Mouse (Mus musculus) intestine, embryonic 14.5 days (tissue): ENCODE data around the gene Gm9639. TPM values are rescaled to one million over a fixed set of nuclear protein-coding genes. Genes with fewer than 3 reads are reported as not detected.
"Not testable (repeated sequence)": the region's sequence is repeated elsewhere in the genome, so short reads cannot be mapped to it uniquely, and the experiment has no call there.

ENCODE experiments used
- ATAC-seq: fragments of 200-750 bp; cut with Nextera tagmentation; replicated peaks from 2 replicates; pipeline ENCODE4 v1.8.0; 2017; ENCODE audit warnings: low read depth, moderate number of reproducible peaks, moderate TSS enrichment, moderate library complexity; ENCODE audit not compliant: low FRiP score, low TSS enrichment
- DNase-seq: peaks from one replicate; pipeline ENCODE4 v3.0.0-alpha.2; 2018; ENCODE audit warnings: low spot score
- H3K27ac ChIP-seq: fragments of 300-500 bp; sonication (generic); 2 replicates; pipeline ENCODE4 v1.5.1; 2014; ENCODE audit warnings: low read depth, mild to moderate bottlenecking, control low read depth
- H3K27me3 ChIP-seq: fragments of 300-500 bp; sonication (generic); replicated peaks from 2 replicates; pipeline ENCODE4 v1.6.1; 2014; ENCODE audit warnings: low read length, control low read depth; ENCODE audit not compliant: control insufficient read depth, insufficient read depth
- H3K36me3 ChIP-seq: fragments of 300-500 bp; sonication (generic); 2 replicates; pipeline ENCODE4 v1.6.1; 2014; ENCODE audit warnings: low read length, control low read depth; ENCODE audit not compliant: control insufficient read depth, insufficient read depth
- H3K4me1 ChIP-seq: fragments of 300-500 bp; sonication (generic); replicated peaks from 2 replicates; pipeline ENCODE4 v1.6.1; 2014; ENCODE audit warnings: low read length, control low read depth, mixed read lengths; ENCODE audit not compliant: control insufficient read depth, insufficient read depth
- H3K4me2 ChIP-seq: fragments of 300-500 bp; sonication (generic); 2 replicates; pipeline ENCODE4 v1.6.1; 2014; ENCODE audit warnings: low read length
- H3K4me3 ChIP-seq: fragments of 300-500 bp; sonication (generic); 2 replicates; pipeline ENCODE4 v1.5.1; 2014; ENCODE audit warnings: low read depth, low read length, control low read depth, mixed read lengths
- H3K9ac ChIP-seq: fragments of 300-500 bp; sonication (generic); 2 replicates; pipeline ENCODE4 v1.6.1; 2014; ENCODE audit warnings: mild to moderate bottlenecking, low read length
- H3K9me3 ChIP-seq: fragments of 300-500 bp; sonication (generic); 2 replicates; pipeline ENCODE4 v1.6.1; 2016; ENCODE audit warnings: low read length, control low read depth; ENCODE audit not compliant: control insufficient read depth
- WGBS: fragments of 180-500 bp; shearing (Covaris S2); extraction: QIAGEN DNeasy Blood & Tissue Kit; methylation state at CpG from one replicate; pipeline ENCODE4 v1.1.7; 2014; 5-methylcytosine and 5-hydroxymethylcytosine counted together
- polyA plus RNA-seq: library from polyadenylated mRNA; unstranded; fragments of >200 nt; fragmentation: Nextera tagmentation; extraction: Ambion mirVana; gene quantifications from 2 replicates; pipeline ENCODE4 v1.2.1, GENCODE M21; 2014

The Gm9639 gene
- polyA plus RNA-seq, 1 experiment from 2014 or later: not detected

DNA sequence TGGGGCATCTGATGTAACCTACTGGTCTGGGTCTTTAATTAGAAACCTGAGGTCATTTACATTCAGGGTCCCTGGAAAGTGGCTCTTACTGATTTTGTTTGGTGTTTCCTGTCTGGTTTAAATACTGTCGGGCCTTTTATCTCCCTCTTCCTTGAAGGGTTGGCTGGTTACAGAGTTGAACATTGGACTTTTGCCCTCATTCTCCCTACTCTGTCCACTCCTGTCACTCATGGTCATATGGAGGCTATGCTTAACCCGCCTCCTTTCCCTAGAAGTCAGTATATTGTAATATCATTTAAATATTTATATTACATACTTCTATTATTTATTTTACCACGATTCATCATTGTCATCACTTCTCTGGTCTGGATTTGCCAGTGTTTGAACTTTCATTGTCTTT, 9.2 kb upstream of the Gm9639 start:
- DNase-seq (no peak), ATAC-seq (no peak)
- no peaks in the 10 kb centered on the region for H3K27me3 ChIP-seq
- H3K9ac ChIP-seq: no peak overlapping the region
- no peaks in the 10 kb centered on the region for H3K36me3 ChIP-seq
- H3K27ac ChIP-seq: no peak overlapping the region
- no peaks in the 10 kb centered on the region for H3K9me3 ChIP-seq
- H3K4me3 ChIP-seq: no peak overlapping the region
- H3K4me1 ChIP-seq: no peaks in the 10 kb centered on the region
- no peak overlapping the region for H3K4me2 ChIP-seq
- WGBS: 74% methylated on average over 3 of the region's 3 CpGs

DNA sequence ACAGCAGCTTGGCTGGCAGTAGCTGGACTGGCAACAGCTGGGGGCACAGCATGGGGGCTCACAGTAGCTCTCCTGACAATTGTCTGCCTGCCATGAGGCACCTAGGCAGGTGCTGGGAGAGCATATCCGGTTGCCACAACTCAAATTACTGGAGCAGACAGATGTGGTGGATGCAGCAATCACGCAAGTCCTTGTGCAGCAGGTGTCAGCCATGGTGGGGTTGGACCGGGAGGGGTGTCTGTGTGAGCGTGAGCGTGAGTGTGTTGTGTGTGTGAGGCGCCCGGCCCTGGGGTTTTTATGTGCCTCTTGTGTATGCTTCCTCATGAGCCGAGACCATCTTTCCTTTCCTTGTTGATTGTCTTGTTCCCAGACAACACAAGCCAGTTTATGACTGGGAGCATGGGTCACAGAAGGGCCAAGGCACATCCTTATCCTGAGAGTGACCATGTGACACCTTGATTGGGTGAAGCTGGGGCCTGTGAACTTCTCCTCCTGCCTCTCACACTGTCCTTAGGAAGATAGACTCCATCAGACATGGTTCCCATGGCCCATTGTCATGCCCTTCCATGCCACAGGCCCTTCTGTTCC, 4.1 kb upstream of the Gm9639 start, which contains the start of gene Gm19668:
Gene Gm19668, minus strand, starts transcription at position 213 of the 588 bp plus-strand sequence.
- Histone ChIP-seq H3K27me3 (no peaks in the 10 kb centered on the region), H3K4me1 (no peaks in the 10 kb centered on the region), H3K9ac (no peak within 1 kb of the TSS), H3K36me3 (no peaks in the 10 kb centered on the region), H3K4me2 (no peak within 1 kb of the TSS), H3K4me3 (no peak within 1 kb of the TSS), H3K27ac (no peak within 1 kb of the TSS), H3K9me3 (no peaks in the 10 kb centered on the region)
- DNase-seq (peak; percentile 52), ATAC-seq (no peak)
- 50% methylated on average over 8 of the region's 8 CpGs for WGBS

DNA sequence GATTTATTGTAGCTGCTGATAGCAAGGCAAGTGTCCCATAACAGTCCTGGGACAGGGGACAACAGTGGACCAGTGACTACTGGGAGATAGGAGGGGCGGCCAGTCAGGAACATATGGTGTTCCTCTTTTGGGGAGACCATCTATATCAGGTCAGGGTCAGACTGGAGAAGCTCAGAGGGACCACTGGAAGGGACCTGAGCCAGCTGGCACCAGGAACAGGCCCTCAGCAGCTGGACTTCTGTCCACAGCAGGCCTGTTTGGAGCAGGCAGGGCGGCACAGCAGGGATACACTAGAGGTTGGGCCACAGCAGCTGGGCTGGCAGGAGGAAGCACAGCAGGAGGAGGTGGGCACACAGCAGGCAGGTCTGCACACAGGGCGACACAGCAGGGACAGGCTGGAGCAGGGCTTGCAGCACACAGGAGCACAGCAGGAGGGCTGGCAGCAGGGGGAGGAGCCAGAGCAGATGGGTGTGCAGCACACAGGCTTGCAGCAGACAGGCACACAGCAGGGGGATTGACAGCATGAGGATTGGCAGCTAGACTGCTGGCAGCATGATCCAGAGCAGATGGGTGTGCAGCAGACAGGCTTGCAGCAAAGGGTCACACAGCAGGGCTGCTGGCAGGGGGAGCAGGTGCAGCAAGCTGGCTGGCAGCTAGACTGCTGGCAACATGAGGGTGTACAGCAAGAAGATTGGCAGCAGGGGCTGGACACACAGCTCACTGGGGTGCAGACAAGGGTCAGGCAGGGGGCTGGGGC, 3.5 kb upstream of the Gm9639 start:
- H3K36me3 ChIP-seq, H3K9me3 ChIP-seq, H3K4me1 ChIP-seq, H3K9ac ChIP-seq, ATAC-seq, H3K4me2 ChIP-seq, DNase-seq, H3K4me3 ChIP-seq, H3K27ac ChIP-seq, H3K27me3 ChIP-seq: not testable (repeated sequence)
- 46% methylated on average over 3 of the region's 3 CpGs for WGBS

DNA sequence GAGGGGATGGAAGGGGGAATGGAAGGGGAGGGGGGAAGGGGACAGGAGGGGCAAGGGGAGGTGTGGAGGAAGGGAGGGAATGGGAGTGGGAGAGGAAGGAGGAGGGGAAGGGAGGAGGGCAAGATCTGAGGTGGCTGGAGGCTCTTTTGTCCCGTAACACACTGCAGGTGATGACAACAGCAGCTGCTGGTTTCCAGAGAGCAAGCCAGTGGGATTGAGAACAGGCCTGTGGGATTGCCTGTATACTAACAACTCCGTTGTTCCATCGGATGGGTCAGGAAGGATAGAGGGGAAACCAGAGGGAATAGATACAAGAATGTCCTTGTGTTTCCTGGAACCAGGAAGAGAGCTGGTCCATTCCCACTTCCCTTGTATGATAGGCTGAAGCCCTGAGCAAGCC, 2.8 kb upstream of the Gm9639 start:
- ATAC-seq: no peak
- Histone ChIP-seq H3K4me3 (no peak overlapping the region), H3K36me3 (no peaks in the 10 kb centered on the region), H3K9ac (no peak overlapping the region), H3K27ac (no peak overlapping the region), H3K9me3 (no peaks in the 10 kb centered on the region), H3K4me1 (no peaks in the 10 kb centered on the region), H3K4me2 (no peak overlapping the region), H3K27me3 (no peaks in the 10 kb centered on the region)
- no peak for DNase-seq
- WGBS: 24% methylated on average over 3 of the region's 3 CpGs

DNA sequence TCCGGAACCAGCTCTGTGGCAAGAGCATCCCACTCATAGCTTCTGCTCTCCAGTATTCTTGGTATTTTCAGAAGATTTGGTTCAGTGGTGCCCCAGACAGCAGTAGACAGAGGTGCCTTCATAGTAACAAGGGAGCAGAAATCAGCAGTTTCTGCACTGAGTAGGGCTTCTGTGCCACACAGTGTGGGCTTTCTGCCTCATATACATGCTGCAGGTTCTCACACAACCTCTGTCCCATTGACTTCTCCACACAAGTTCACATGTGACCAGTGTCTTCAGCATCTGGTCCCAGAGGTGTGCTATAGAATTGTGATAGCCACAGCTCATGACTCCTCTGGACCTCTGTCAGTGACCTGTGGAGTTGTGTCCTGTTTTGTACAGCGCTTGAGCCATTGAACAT, 6.3 kb downstream of the Gm9639 start:
- Histone ChIP-seq H3K27ac (no peak overlapping the region), H3K4me1 (no peaks in the 10 kb centered on the region), H3K4me2 (no peak overlapping the region), H3K27me3 (no peaks in the 10 kb centered on the region), H3K36me3 (no peaks in the 10 kb centered on the region), H3K9me3 (no peaks in the 10 kb centered on the region), H3K9ac (no peak overlapping the region), H3K4me3 (no peak overlapping the region)
- no peak for ATAC-seq
- DNase-seq: no peak
- WGBS: 81% methylated on average over 2 of the region's 2 CpGs

DNA sequence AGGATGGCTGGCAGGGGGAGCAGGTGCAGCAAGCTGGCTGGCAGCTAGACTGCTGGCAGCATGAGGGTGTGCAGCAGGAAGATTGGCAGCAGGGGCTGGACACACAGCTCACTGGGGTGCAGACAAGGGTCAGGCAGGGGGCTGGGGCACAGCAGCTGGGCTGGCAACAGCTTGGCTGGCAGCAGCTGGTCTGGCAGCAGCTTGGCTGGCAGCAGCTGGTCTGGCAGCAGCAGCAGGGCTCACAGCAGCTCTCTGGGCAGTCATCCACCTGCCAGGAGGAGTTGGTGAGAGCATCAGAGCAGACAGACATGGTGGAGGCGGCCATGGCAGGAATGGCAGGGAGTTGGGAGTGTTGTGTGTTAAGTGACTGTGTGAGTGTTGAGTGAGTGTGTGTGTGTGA, 7.0 kb downstream of the Gm9639 start, which contains the start of gene Gm7137:
Gene Gm7137, minus strand, starts transcription at position 325 of the 400 bp plus-strand sequence.
- H3K36me3 ChIP-seq, H3K9ac ChIP-seq, H3K4me2 ChIP-seq, H3K27ac ChIP-seq, DNase-seq, H3K4me1 ChIP-seq, ATAC-seq, H3K4me3 ChIP-seq, H3K9me3 ChIP-seq, H3K27me3 ChIP-seq: not testable (repeated sequence)
- WGBS: no CpG with 5 or more reads among the region's 1 CpGs

DNA sequence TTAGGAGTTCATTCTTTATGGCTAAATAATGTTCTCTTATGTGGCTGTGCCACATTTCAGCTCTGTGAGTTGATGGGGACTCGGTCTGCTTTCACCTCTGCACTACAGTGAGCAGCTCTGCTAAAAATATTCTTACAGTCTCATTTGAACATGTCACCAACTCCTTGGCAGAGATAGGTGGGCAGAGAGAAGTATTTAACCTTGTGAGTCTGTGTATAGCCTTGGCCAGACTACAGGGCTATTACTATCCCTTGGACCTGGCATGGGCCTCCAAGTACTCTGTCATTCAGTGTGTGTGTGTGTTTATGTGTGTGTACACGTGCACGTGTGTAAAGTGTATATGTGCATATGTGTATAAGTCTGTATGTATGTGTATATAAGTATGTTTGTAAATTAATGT, 11.5 kb downstream of the Gm9639 start:
- H3K4me1 ChIP-seq, DNase-seq, H3K4me3 ChIP-seq, ATAC-seq, H3K27me3 ChIP-seq, H3K9me3 ChIP-seq, H3K9ac ChIP-seq, H3K27ac ChIP-seq, H3K4me2 ChIP-seq, H3K36me3 ChIP-seq: not testable (repeated sequence)
- 95% methylated on average over 1 of the region's 3 CpGs for WGBS

DNA sequence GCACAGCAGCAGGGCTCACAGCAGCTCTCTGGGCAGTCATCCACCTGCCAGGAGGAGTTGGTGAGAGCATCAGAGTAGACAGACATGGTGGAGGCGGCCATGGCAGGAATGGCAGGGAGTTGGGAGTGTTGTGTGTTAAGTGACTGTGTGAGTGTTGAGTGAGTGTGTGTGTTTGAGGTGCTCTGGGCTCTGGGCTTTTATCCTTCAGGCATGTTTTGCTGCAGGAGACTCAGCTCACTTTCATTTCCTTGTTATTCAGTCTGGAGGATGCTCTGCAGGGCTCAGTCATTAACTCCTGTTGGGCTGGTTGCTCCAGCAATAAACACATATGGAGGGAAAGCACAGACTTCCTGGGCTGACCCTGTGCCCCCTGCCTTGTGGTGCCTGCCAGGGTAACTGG, 12.4 kb downstream of the Gm9639 start, which contains the start of gene Gm3250:
Gene Gm3250, minus strand, starts transcription at position 101 of the 400 bp plus-strand sequence.
- not testable (repeated sequence) for H3K4me2 ChIP-seq, ATAC-seq, DNase-seq, H3K9ac ChIP-seq, H3K4me3 ChIP-seq, H3K4me1 ChIP-seq, H3K36me3 ChIP-seq, H3K27ac ChIP-seq, H3K9me3 ChIP-seq, H3K27me3 ChIP-seq
- WGBS: no CpG with 5 or more reads among the region's 1 CpGs

DNA sequence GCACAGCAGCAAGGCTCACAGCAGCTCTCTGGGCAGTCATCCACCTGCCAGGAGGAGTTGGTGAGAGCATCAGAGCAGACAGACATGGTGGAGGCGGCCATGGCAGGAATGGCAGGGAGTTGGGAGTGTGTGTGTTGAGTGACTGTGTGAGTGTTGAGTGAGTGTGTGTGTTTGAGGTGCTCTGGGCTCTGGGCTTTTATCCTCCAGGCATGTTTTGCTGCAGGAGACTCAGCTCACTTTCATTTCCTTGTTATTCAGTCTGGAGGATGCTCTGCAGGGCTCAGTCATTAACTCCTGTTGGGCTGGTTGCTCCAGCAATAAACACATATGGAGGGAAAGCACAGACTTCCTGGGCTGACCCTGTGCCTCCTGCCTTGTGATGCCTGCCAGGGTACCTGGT, 18.0 kb downstream of the Gm9639 start, which contains the start of gene Gm7138:
Gene Gm7138, minus strand, starts transcription at position 101 of the 400 bp plus-strand sequence.
- H3K4me2 ChIP-seq, H3K4me1 ChIP-seq, H3K27me3 ChIP-seq, H3K4me3 ChIP-seq, H3K36me3 ChIP-seq, H3K9ac ChIP-seq, H3K9me3 ChIP-seq, ATAC-seq, DNase-seq, H3K27ac ChIP-seq: not testable (repeated sequence)
- WGBS: 58% methylated on average over 1 of the region's 1 CpGs
